Mouse (Mus musculus) kidney, postnatal 10 days (tissue): ENCODE measurements at regions not wholly inside any gene's neighbourhood (a gene's known extent, or its start where the extent isn't known, plus 50 kb on each side); places are given as distances from the start of the nearest gene placed in this dataset.
"Not testable (repeated sequence)": the region's sequence is repeated elsewhere in the genome, so short reads cannot be mapped to it uniquely, and the experiment has no call there.

Experiments
- DNase-seq: peaks from one replicate; pipeline ENCODE4 v3.0.0; 2021; ENCODE audit warnings: mixed read lengths

- DNase-seq = not testable (repeated sequence)
Measured at GRCm38 (mm10) chr15:34027111-34027510, 330.6 kb downstream of the 9430069I07Rik start.

GRCm38 (mm10) chr15:34025396-34025795 lies 332.3 kb downstream of the 9430069I07Rik start:
- DNase-seq = no peak

- DNase-seq = peak; percentile 85
Measured at GRCm38 (mm10) chr15:34021857-34022256, 335.8 kb downstream of the 9430069I07Rik start.

- peak; percentile 52 for DNase-seq
Measured at GRCm38 (mm10) chr15:34016397-34017156, 341.1 kb downstream of the 9430069I07Rik start.

GRCm38 (mm10) chr15:34008591-34008990 lies 349.1 kb downstream of the 9430069I07Rik start:
- no peak for DNase-seq

GRCm38 (mm10) chr15:33992383-33992782 lies 365.3 kb downstream of the 9430069I07Rik start:
- no peak for DNase-seq

GRCm38 (mm10) chr15:33975077-33975476 lies 382.6 kb downstream of the 9430069I07Rik start:
- peak; percentile 51 for DNase-seq

GRCm38 (mm10) chr15:33973466-33973865 lies 384.2 kb downstream of the 9430069I07Rik start:
- no peak for DNase-seq

GRCm38 (mm10) chr15:33969409-33969808 lies 388.3 kb downstream of the 9430069I07Rik start:
- DNase-seq = no peak

GRCm38 (mm10) chr15:33935013-33935664 lies 422.5 kb downstream of the 9430069I07Rik start:
- DNase-seq = no peak

- no peak for DNase-seq
Measured at GRCm38 (mm10) chr15:33926446-33926845, 431.2 kb downstream of the 9430069I07Rik start.

- DNase-seq = peak; percentile 62
Measured at GRCm38 (mm10) chr15:33924094-33924890, 433.4 kb downstream of the 9430069I07Rik start.

- DNase-seq = no peak
Measured at GRCm38 (mm10) chr15:33914891-33915290, 442.8 kb downstream of the 9430069I07Rik start.

GRCm38 (mm10) chr15:33906727-33907479 lies 450.8 kb downstream of the 9430069I07Rik start:
- no peak for DNase-seq

- no peak for DNase-seq
Measured at GRCm38 (mm10) chr15:33896076-33896475, 461.6 kb downstream of the 9430069I07Rik start.

- no peak for DNase-seq
Measured at GRCm38 (mm10) chr15:33890606-33891005, 467.1 kb downstream of the 9430069I07Rik start.

GRCm38 (mm10) chr15:33888865-33889368 lies 468.8 kb downstream of the 9430069I07Rik start:
- no peak for DNase-seq

- no peak for DNase-seq
Measured at GRCm38 (mm10) chr15:33862224-33862752, 495.4 kb downstream of the 9430069I07Rik start.

GRCm38 (mm10) chr15:33825435-33826088 lies 532.1 kb downstream of the 9430069I07Rik start:
- no peak for DNase-seq

GRCm38 (mm10) chr15:33824826-33825225 lies 532.8 kb downstream of the 9430069I07Rik start:
- DNase-seq = no peak

GRCm38 (mm10) chr15:33780960-33781359 lies 576.7 kb downstream of the 9430069I07Rik start:
- DNase-seq = no peak
